Mouse (Mus musculus) lung, postnatal 0 days (tissue): Measurements from ENCODE around the gene Poldip2.

Source experiments
- CTCF ChIP-seq: IDR thresholded peaks from 2 replicates; pipeline ENCODE4 v1.5.1; 2016; ENCODE audit warnings: antibody characterized with exemption, mild to moderate bottlenecking
- EP300 ChIP-seq: IDR thresholded peaks from 2 replicates; pipeline ENCODE4 v1.6.1; 2016; ENCODE audit warnings: antibody characterized with exemption, mild to moderate bottlenecking, control low read depth

DNA sequence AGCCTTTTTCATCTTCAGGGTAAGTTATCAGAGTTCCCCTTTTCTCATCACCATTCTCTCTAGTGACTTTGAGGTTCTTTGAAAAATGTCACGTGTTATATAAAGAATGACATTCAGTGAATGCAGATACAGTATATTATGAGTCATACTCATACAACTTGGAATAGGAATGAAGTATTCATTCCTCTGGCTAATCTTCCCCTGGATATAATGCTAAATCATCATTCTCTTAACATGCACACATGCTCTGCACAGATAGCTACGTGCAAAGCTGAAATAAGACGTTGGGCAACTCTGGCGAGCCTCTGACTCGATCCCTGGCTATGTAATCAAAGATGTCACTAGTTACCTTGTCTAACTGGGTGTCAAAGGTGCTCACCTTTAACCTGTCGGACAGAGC lies 59.9 kb downstream of the Poldip2 start:
- TF ChIP-seq CTCF (no peak), EP300 (no peak)
